Mouse (Mus musculus) testis, postnatal 14 days (tissue): ENCODE measurements at regions not wholly inside any gene's neighbourhood (a gene's known extent, or its start where the extent isn't known, plus 50 kb on each side); places are given as distances from the start of the nearest gene placed in this dataset.

Source experiments
- DNase-seq: peaks from one replicate; pipeline ENCODE4 v3.0.0; 2021; ENCODE audit warnings: low spot score

DNA sequence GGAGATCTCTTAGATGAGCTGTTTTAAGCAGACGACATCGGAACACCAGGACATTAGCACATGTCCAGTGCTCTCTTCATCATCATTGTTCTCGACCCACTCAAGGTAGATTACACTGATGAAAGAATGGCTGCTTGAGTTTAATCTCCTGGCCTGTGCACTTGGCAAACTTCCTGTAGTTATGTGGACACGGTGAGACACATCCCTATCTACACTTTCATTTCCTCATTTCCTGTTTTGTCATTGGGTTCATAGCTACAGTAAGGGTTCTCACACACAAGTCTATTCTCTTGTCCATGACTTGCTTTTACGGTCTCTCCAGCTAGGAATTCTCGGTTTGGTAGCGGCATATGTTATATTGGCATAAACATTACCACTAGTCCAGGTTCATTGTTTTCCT lies 190.5 kb downstream of the Pdgfra start:
- DNase-seq, result no peak

DNA sequence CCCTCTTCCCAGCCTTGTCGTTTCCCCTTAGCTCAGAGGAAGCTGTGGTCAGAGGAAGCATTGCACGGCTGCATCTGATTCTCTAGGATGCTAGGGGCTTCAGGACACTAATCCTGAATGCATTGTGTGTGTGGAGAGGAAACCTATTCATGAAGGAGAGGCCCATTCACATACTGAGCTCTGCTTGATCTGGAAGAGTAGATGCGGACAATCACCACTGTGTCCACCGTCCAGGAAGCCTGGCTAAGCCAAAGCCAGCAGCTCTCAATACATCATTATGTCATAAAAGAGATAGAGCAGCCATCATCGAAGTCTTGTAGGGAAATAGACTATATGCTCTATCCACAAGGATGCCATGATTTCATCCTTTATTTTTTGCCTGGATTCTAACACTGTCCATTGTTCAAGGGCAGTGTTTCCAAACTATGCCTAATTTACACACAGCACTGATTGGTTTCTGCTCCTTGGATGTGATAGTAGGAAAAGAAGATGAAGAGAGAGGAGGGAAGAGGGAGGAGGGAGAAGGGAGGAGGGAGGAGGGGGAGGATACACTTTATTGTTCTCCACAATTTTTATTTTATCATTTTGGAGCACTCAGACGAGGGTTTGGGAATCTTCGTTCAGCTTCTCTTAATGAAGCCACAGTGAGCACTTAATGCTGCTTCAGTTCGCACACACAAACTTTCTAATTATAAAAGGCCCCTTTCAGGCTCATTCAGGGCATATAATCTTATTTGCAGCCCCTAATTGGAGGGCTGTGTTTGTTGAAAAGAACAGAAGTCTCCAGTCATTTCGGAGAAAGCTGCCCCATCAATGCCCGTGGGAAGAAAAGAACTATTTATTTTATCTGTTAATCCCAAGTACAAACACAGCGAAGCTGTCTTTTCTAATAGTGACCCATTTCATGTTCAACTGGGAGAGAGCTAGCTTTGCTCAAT lies 195.0 kb downstream of the Pdgfra start:
- DNase-seq, result no peak

DNA sequence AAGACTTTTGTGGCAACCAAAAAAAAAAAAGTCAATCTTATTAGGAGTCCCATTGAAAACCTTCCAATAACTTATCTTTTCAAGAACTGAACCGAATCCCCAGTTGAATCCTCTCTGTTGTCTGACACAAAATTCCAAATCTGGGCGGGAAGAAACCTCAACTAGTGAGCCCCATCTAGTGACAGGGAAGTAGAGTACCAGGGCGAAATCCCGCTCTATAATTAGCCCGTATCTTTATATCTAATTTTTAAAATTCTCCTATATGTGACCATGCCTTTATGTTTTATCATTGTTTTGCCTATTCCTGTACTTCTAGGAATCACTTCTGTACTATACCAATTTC lies 195.7 kb downstream of the Pdgfra start:
- DNase-seq, result no peak

DNA sequence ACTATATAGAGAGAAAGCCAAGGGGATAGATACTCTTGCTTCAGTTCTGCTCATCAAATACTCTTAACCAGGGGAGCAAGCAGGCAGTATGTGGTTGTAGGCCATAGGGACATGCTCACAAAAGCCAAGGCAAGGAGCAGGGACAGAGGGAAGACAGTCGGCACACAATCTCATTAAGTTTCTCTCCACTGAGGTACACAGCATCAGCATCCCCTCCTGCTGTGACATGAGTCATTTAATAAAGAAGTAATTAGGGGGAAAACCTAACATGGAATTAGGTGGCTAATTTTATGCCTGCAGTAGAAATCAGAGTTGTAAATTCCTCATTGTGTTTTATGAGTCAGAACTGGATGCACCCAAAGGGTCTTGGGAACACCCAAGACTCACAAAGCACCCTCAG lies 203.2 kb downstream of the Pdgfra start:
- DNase-seq, result no peak

DNA sequence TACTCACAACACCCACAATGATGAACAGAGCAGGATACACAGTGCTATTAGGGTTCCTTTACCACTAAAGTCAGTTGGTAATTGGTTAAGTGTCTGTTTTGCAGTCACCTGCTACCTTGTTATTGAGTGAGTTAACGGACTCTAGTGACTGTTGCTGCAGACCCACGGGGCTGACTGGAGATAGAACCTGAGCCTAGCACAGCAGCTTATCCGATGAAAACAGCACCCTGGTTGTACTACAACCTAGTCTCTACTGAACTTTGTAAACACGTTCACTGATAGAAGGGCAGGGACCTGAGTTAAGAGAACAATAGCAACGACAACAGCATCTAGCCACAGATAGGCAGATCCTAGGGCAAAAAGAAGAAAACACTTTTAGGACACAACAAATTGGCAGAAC lies 206.8 kb downstream of the Pdgfra start:
- DNase-seq, result no peak

DNA sequence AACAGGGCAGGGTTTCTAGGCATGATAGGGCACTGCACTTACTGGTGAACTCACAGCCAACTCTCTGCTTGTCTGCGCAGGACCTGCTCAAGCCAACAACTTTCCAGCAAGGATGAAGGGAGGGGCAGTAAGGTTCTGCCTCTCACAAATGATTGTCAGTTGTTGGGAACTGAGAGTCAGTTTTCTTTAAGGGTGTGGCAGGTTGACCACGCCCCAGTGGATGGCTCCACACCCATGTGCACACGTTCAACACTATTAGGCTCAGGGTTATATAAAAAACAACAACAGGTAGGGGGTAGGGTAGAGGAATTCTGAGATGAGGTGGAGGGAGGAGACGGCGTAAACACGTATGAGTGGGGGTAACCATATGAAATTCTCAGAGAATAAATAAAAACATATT lies 210.9 kb upstream of the Kit start:
- DNase-seq, result no peak

DNA sequence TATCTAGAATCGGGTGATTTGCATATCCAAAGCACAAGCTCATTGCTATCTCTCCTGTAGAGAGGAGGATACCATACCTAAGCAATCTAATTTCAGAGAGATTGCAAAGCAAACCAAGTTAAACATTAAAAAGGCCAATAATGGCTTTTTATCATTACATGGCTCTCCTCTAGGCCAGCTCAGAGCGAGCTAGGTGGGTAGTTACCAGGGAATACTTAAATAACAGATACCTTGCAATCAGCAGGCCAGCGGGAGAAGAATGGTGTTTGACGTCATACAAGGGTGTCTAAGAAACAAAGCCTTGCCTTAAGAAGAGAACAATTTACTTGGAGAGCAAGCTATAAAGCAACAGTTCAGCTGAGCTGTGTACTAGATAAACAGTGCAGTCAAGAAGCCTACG lies 207.4 kb upstream of the Kit start:
- no peak for DNase-seq

DNA sequence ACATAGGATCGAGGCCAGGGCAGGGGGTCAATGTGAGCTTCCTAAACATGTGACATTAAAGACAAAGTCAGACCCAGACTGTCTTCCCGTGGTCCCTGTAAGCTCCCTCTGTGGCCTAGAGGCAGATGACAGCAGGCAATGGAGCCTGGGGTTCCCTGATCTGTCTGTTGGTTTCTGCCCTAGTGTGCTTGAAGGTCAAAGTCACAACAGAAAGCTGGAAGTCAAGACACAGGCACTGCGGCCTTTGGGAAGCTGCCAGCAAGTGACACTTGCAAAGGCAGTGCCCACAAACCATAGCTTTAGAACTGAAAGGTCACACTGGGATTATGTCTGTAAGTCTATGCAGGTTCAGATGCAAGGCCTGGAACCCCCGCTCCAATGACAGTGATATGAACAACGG lies 206.0 kb upstream of the Kit start:
- no peak for DNase-seq

DNA sequence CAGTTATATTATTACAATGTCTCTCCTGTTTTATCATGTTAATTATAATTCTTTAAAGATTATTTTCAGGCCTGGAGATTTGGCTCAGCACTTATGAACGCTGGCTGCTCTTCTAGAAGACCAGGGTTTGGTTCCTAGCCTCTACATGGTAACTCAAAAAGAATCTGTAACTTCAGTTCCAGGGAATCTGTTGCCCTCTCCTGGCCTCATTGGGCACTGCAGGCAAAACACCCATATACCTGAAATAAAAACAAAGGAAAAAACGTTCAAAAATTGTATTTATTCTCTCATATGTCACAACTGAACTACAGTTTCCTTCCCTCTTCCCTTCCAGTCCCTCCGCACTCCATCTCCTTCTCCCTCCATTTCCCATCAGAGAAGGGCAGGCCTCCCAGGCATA lies 201.9 kb upstream of the Kit start:
- DNase-seq, result no peak

DNA sequence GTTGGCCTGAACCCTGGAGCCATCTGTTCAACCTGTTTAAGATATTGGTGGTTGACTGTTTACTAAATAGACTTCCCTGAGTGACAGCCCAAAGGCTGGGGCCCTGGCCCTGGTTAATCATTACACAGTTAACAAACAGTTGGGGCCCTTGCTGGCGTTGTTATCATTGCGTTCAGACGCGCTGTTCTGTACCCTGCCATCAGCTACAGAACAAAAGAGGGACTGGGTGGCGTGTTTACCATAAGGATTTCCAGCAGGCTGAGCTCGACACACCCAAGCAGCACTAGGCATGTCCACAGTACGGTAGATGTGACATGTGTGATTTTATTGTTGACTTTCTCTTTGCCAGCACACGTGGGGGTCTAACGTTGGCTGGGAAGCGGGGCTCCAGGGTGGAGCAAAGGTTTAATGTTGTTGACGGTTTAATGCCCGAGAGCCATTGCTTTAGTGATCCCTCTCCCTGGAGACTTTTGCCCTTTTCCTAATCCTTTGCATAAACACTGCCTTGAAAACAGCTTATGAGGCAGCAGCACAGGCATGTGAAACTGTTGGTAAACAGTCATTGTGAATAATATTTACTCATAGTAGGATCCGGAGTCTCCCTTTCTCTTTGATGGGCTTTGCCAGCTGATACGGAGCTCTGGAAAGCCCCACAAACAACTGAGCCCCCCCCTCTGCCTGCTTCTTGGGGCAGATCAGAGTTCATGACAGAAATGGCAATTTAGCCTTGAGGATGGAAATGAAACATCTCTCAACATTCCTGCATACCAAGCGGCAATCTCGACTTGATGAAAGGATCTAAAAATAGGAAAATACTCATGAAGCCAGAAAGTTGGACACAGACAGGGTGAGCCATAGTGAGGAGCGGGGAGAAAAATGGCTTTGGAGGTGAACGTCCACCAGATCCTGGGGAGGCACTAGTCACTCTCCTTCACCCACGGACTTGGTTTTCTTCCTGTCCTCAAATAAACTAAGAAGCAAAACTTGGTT lies 197.1 kb upstream of the Kit start:
- DNase-seq, result no peak

DNA sequence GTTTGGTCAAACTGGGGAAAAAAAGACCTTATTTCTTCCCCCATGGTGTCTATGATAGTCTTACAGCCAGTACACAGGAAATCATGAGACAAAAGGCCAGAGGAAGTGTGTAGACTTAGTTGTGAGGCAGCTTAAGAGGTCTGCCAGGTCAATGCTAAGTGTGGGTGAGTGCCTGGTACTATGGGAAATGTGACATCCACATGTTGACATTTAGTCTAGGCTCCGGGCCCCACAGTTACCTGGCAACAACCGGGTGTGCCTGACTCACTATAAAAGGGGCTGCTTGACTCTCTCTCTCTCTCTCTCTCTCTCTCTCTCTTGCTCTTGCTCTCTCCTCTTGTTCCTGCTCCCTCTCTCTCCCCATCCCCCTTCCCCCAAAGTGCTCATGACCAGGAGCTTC lies 196.1 kb upstream of the Kit start:
- no peak for DNase-seq

DNA sequence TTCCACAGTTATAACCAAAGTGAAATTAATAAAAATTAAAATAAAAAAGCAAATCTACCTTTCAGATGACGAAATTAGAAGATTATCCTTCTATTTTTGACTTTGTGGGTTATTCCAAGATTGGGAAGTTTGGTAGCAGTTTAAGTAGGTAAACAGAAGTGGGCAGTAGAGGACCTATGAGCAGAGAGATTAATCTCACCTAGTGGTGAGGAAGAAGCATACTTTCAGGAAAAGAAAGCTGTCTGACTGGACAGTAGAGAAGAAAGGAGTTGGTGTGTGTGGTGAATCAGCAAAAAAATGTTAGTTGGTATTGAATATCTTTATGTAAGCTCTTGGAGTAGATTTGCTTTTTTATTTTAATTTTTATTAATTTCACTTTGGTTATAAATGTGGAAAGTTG lies 194.4 kb upstream of the Kit start:
- no peak for DNase-seq

DNA sequence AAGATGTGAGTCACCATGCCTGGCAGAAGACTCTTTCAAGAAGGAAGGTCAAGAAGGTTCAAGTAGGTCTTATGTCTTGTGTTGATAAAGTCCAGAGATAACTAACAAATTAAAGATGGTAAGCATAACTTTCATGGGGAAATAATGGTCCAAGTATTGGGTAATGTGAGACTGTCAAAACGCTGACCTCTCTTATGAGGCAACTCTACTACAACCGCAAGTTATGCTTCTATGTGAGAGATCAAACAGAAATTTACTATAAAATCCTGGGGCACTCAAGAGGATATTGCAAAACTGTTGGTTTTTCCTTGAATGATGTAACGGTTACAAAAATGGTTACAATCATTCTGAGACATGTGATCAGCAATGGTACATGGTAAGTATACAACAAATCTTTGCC lies 192.6 kb upstream of the Kit start:
- DNase-seq, result no peak

DNA sequence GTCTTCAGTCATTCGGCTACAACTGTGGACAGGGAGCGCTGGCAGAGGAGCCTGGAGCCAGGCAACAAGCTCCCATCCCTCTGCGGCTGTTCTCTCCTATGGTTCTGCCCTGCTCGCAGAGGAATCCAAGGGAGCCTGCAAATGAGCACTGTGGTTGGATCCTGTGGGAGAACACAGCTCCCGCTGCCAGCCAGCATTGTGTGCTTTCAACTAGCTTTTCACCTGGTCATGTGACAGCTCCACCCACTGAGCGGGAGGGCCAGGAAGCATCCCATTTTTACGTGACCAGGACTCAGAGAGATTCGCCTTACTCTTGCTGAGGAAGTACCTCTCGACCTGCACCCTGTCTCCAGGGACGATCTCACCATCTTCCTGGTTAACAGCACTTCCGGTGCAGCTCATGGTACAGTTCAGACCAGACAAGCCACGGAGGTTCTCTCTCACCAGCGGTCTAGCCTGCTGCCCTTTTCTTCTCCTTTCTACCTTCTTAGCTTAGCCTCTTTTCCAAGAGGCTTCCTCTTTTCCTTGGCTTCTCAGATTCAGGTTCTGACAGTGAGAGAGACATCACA lies 186.7 kb upstream of the Kit start:
- DNase-seq, result no peak

DNA sequence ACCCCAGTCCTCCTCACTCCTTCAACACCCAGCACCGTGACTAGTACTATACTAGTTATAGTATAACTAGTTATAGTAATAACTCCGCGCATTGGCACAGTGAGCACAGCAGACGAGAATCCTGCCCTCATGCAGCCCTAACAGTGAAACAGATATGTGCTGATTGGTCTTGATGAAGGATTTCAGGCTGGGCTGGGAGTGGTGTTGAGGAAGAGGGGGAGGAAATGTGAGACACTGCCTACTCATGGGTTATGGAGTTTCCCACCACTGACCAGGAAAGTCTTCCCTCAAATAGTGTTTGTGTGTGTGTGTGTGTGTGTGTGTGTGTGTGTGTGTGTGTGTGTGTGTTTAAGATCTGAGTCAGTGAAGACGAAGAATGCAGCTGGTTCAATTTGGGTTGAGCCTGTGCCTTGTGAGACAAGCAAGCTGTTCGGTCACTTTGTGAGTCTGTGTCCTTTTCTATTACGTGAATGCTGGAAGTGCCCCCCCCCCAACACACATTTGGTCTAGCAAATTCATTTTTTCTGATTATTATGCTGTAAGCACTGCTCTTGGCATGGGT lies 185.9 kb upstream of the Kit start:
- DNase-seq, result no peak

DNA sequence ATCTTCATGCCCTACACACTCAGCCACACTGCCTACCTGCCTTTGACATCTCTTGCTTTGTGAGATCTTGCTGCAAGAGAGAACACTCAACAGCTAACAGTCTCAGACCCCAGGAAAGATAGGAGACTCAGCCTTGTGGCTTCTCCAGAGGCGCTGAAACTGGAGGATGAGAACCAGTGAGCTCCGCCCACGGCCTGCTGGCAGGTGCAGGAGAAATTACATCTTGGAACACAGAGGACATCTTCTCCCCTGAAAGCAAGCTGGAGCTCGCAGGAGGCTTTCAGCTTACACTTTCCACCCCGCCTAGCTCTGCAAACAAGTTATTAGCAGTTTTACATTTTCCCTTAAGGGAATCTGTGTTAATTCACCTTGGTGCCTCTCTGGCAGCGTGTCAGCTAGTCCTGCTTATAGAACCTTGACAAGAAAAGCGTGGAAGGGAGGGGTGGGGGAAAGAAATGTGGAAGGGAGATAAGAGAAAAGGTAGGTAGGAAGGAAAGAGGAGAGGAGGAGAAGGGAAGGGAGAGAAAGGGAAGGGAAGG lies 185.2 kb upstream of the Kit start:
- no peak for DNase-seq

DNA sequence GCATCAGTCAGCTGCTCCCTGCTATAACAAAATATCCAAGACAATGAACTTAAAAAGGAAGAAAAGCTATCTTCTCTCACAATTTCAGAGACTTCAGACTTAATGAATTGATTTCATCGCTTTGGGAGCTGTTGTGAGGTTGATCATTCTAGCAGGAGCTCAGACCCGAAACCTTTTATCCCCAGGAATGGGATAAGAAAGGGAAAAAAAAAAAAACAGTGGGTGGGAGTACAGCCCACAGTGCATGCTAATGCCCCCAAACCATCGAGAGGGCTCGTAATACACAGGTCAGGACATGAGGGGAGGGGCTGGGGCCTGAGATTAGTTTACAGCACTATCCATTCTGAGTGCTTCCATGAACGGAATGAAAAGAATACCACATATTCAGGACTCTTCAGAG lies 175.9 kb upstream of the Kit start:
- no peak for DNase-seq

DNA sequence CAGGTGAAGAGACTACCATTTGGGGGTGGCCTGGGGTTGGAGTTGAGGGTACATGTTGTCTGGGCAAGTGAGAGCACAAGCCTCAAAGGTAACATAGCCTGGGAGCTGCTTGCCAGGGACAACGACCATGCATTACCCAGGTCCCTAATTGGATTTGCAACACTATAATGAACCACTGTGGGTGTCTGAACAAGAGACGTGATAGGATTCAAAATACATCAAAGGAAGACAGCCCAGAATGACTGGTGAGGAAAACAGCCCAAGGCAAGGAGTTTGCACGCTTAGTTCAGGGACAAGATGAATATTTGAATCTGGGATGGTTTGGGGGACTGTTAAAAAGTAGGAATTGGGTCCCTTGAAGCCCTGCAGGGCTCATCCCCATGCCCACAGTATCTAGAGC lies 173.0 kb upstream of the Kit start:
- DNase-seq, result no peak

DNA sequence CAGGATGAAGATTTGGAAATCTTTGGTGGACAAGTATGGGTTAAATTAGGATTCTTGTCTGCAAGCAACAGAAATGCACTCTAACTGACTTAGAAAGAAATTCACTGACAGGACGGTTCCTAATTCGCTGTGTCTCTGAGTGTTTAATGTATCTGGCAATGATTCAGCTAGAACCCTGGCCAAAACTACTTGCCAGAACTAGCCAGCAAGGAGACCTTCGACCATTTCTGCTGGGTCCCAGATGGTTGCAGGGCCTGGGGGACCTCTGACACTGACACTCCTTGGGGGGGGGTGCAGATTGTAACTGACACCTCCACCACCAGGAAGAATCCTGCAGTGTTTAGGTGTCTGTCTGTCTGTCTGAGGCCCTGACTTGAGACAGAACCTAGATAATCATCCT lies 172.1 kb upstream of the Kit start:
- DNase-seq, result no peak

DNA sequence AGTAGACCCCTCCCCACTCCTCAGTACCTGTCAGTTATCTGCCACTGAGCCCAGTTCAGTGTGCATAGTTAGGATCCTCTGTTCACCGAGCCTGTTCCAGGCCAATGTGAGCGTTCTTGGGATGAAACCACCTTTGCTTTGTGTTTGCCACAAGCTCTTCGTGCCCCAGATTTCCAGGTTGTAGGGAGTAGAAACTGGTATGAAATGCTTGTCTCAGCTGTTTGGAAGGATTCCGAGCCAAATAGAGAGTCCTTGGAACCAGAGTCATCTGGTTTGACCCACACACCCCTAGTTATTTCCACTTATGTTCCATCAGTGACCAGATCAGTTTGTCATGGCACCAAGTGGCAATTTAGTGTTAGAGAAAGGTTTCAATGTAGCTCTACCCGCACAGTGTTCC lies 171.2 kb upstream of the Kit start:
- no peak for DNase-seq

DNA sequence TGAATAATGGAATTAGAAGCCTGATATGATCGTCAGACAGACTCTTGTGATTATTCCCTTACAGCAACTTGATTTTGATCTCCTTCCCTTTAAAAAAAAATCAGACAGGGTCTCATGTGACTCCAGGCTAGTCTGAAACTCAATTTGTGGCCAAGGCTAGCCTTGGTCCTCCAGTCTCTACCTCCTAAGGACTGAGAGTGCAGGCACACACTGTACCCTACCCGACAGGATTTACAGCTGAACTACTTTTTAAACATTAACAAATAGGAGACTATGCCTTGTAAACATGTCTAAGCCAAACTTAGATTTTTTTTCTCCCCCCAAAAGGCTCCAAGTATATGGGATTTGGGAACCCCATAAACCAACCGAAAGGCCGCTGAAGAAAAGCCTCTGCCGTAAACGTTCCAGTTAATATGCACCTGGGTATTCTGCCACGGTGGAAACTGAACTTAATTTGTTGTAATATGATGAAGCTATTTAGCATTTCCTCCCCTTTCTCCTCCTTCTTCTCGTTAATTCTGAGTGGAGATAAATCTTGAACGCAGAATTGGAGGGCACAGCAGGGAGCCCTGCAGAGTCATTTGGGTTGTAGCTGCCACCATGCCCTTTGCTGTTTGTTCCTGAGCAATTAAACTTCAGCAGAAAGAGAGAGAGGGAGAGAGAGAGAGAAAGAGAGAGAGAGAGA lies 170.0 kb upstream of the Kit start:
- DNase-seq, result no peak

DNA sequence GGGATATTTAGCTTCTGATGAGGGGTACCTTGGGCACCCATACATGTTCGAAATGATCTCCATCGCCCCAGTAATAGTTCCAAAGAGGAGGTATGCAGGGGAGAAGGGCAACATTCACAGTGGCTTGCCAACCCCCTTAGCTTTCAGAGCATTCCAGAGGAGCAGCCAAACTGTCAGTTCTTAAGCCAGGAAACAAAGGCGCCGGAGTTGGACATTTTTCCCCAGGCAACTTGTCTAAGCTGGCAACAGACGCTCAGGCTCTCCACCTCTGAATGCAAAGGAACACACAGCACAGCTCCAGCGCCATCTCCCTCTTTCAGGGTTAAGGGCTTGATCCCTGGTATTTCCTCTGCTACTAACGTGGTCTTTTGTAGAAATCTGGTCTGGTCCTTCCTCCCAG lies 169.2 kb upstream of the Kit start:
- no peak for DNase-seq
